Mouse (Mus musculus): ENCODE data around the gene Dgkb. TPM values are rescaled to one million over a fixed set of nuclear protein-coding genes. Genes with fewer than 3 reads are reported as not detected.

Gene Dgkb
- polyA plus RNA-seq, 1 experiment from 2014 or later: 4.8 TPM

DNA sequence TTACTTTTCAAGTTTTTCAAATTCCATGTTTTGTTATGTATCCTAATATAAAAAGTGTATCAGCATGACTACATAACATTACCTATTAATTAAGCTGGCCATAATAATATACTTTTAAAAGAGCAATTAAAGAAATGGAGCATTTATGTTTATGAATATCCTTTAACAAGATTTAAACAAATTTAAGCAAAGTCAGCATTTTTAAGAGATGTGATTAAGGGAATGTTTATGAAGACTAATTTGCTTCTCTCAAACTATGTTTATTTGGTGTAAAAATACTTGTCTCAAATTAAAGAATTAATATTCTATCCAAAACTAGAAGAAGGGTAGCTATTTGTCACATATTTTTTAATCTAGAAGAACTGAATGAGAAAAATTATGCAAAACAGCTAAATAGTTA is 492.4 kb downstream of the Dgkb start:
- ATAC-seq: no peak
- no peak overlapping the region for H3K9ac ChIP-seq
- H3K36me3 ChIP-seq (ENCODE audit: poor library complexity, severe bottlenecking): no peaks in the 10 kb centered on the region
- H3K4me2 ChIP-seq: no peak overlapping the region
- no peak overlapping the region for H3K27ac ChIP-seq
- H3K4me1 ChIP-seq: 0 out of 2 replicates have a peak, but pooled peaks cover under 1% of the 10 kb centered on the region
- no peaks in the 10 kb centered on the region for H3K9me3 ChIP-seq (replicated peaks)
- no peak overlapping the region for H3K4me3 ChIP-seq
- H3K27me3 ChIP-seq: no peaks in the 10 kb centered on the region

DNA sequence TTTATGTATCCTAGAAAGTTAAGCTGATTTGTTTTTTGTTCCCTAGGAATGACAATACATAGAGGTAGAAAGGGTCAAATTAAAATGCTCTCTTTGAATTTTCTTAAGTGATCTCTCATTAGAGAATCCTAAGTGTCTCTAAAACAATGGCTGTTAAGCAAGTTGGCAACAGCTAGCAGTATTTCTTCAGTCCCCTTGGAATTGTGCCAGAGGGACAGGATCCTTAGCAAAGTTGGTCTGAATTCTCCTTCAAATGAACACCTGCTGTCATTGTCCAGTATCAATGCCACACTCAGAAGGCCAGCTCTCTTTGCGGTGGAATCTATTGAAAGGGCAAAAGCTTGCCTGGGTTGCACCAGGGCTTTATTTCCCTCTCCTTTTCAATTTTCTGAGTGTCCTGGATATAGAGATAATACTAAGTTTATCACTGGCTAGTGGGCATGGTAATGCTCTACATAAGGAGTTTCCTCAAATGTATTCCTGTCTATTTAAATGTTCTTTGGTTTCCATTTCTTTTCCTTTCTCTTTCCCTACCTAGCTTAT is 510.3 kb downstream of the Dgkb start:
- no peaks in the 10 kb centered on the region for H3K27me3 ChIP-seq
- H3K4me2 ChIP-seq: no peak overlapping the region
- H3K9me3 ChIP-seq (replicated peaks): no peaks in the 10 kb centered on the region
- no peak overlapping the region for H3K27ac ChIP-seq
- 6% methylated on average over 1 of the region's 1 CpGs for WGBS
- H3K9ac ChIP-seq: no peak overlapping the region
- peak; percentile 63 for ATAC-seq
- peaks cover 9% of the 10 kb centered on the region for H3K4me1 ChIP-seq
- H3K36me3 ChIP-seq (ENCODE audit: poor library complexity, severe bottlenecking): no peaks in the 10 kb centered on the region
- no peak overlapping the region for H3K4me3 ChIP-seq

DNA sequence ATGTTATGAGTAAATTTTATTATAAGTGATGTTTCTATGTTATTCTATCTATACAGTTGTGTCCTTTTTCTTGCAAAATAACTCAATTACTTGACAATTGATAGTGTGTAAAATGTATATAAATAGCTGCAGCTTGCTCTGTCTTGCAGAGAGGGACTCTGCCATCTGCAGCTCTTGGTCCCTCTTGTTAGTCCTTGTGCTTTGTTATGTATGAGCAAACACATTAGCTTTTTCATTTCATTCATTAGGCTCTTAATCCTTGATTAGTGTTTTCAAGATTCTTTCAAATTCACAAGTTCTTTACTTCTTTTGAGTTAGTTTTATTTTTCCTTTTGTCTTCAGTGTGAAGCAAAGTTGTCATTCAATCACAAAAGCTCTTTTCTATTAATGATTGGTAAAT is 511.3 kb downstream of the Dgkb start:
- Histone ChIP-seq H3K27me3 (no peaks in the 10 kb centered on the region), H3K4me3 (no peak overlapping the region), H3K9me3 (replicated peaks) (no peaks in the 10 kb centered on the region), H3K27ac (no peak overlapping the region), H3K36me3 (ENCODE audit: poor library complexity, severe bottlenecking) (no peaks in the 10 kb centered on the region), H3K4me2 (no peak overlapping the region), H3K9ac (no peak overlapping the region), H3K4me1 (peaks cover 9% of the 10 kb centered on the region)
- ATAC-seq: peak; percentile 86; the same call in 1 of the 2 replicates

GRCm38 (mm10) chr12:38342657-38343056 is 525.1 kb downstream of the Dgkb start:
- H3K9ac ChIP-seq: no peak overlapping the region
- no peaks in the 10 kb centered on the region for H3K9me3 ChIP-seq (replicated peaks)
- H3K36me3 ChIP-seq (ENCODE audit: poor library complexity, severe bottlenecking): no peaks in the 10 kb centered on the region
- WGBS: 1% methylated on average over 6 of the region's 6 CpGs
- H3K4me2 ChIP-seq: no peak overlapping the region
- peak; percentile 96 for ATAC-seq
- H3K27me3 ChIP-seq: no peaks in the 10 kb centered on the region
- peaks cover 7% of the 10 kb centered on the region; the same call in 1 of the 2 replicates for H3K4me1 ChIP-seq
- H3K27ac ChIP-seq: no peak overlapping the region
- H3K4me3 ChIP-seq: no peak overlapping the region

- no peak overlapping the region for H3K9ac ChIP-seq
- no peak overlapping the region for H3K27ac ChIP-seq
- WGBS: 89% methylated on average over 3 of the region's 3 CpGs
- H3K4me2 ChIP-seq: no peak overlapping the region
- H3K4me1 ChIP-seq: no peaks in the 10 kb centered on the region
- no peak for ATAC-seq
- no peak overlapping the region for H3K4me3 ChIP-seq
- H3K36me3 ChIP-seq (ENCODE audit: poor library complexity, severe bottlenecking): no peaks in the 10 kb centered on the region
- H3K9me3 ChIP-seq (replicated peaks): no peaks in the 10 kb centered on the region
- H3K27me3 ChIP-seq: no peaks in the 10 kb centered on the region
Measured at GRCm38 (mm10) chr12:38352481-38352880, 535.0 kb downstream of the Dgkb start.

DNA sequence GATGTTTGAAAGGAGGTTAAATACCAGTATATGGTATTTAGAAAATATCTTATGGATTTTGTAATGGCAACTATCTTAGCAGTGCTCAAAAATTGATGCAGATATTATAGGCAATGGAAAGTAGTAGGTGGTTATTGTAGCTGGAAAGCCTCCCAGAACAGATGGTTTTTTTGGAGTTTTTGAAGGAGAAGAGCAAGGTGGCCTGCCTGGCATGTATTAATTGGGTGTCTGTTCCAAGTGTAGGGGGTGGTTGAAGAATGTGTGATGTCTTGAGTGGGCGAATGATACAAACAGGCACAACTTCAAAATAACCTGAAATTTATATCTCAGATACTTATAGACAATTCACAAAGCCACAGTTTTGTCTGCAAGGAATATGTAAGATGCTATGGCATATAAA is 538.9 kb downstream of the Dgkb start:
- Histone ChIP-seq H3K36me3 (ENCODE audit: poor library complexity, severe bottlenecking) (no peaks in the 10 kb centered on the region), H3K27ac (no peak overlapping the region), H3K4me3 (no peak overlapping the region), H3K9ac (no peak overlapping the region), H3K4me2 (no peak overlapping the region), H3K4me1 (no peaks in the 10 kb centered on the region), H3K9me3 (replicated peaks) (no peaks in the 10 kb centered on the region), H3K27me3 (no peaks in the 10 kb centered on the region)
- ATAC-seq: no peak
- 90% methylated on average over 1 of the region's 1 CpGs for WGBS

DNA sequence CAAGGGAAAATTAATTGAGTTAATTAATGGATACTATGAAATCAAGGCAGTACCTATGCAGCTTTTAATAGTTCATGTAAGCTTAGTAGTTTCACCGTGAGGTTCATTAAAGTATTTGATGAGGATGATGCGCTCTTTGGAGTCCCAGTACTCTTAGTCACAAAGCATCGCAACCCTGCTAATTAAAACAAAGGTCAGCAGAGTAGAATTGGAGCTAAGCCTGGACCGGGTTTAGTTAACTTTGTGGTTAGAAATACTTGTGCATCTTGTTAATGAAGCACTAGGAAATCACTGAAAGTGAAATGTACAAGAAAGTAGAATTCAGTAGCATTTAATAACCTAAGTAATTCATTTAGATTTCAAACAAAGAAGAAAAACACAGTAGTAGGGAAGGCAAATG is 544.0 kb downstream of the Dgkb start:
- Histone ChIP-seq H3K4me3 (no peak overlapping the region), H3K27me3 (no peaks in the 10 kb centered on the region), H3K4me2 (no peak overlapping the region), H3K27ac (no peak overlapping the region), H3K9me3 (replicated peaks) (no peaks in the 10 kb centered on the region), H3K9ac (no peak overlapping the region), H3K4me1 (no peaks in the 10 kb centered on the region), H3K36me3 (ENCODE audit: poor library complexity, severe bottlenecking) (no peaks in the 10 kb centered on the region)
- no peak for ATAC-seq
- WGBS: 44% methylated on average over 4 of the region's 4 CpGs

GRCm38 (mm10) chr12:38371597-38371996 is 554.1 kb downstream of the Dgkb start:
- Histone ChIP-seq H3K27me3 (no peaks in the 10 kb centered on the region), H3K36me3 (ENCODE audit: poor library complexity, severe bottlenecking) (no peaks in the 10 kb centered on the region), H3K4me3 (no peak overlapping the region), H3K9ac (no peak overlapping the region), H3K27ac (no peak overlapping the region), H3K4me1 (peaks cover 4% of the 10 kb centered on the region; the same call in 1 of the 2 replicates), H3K9me3 (replicated peaks) (no peaks in the 10 kb centered on the region), H3K4me2 (no peak overlapping the region)
- 44% methylated on average over 2 of the region's 2 CpGs for WGBS
- peak; percentile 78; the same call in 1 of the 2 replicates for ATAC-seq

DNA sequence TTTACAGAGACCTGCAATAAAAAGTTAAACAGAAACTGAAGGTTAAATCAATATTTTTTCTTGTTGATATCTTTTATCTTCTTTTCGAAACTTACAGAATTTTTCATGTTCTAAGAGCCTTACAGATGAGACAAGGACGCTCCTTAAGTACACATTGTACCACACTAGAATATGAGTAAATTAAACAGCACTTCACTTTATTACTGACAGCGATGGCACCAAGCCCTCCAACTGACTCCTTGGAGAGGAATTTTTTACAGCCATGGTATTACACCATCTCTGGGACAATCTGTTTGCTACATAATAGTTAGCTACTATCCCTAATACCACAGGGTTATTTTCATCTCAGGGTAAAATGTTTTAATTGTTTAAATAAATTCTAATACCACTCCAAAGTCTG is 556.6 kb downstream of the Dgkb start:
- H3K4me1 ChIP-seq: peaks cover 4% of the 10 kb centered on the region; the same call in 1 of the 2 replicates
- no peaks in the 10 kb centered on the region for H3K36me3 ChIP-seq (ENCODE audit: poor library complexity, severe bottlenecking)
- H3K4me2 ChIP-seq: no peak overlapping the region
- ATAC-seq: no peak
- H3K27me3 ChIP-seq: no peaks in the 10 kb centered on the region
- H3K4me3 ChIP-seq: no peak overlapping the region
- WGBS: 93% methylated on average over 3 of the region's 3 CpGs
- no peak overlapping the region for H3K9ac ChIP-seq
- H3K9me3 ChIP-seq (replicated peaks): no peaks in the 10 kb centered on the region
- H3K27ac ChIP-seq: no peak overlapping the region

DNA sequence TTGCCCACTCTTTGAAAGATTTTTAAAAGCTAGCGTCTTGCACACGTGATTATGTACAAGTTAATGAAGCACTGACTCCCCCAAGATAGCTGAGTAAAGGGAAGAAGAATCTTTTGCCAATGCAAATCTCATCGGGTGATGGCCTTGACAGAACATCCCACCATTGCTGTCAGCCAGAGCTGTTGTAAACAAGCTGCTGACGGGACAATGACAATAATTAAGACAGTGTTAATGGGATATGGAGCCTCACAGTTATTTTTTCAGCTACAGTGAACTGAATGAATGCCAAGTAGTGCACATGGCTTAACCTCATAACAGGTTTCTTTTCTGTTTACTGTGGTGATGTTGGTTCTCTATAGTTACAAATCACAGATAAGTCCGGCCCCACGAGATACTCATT is 568.4 kb downstream of the Dgkb start:
- Histone ChIP-seq H3K9ac (no peak overlapping the region), H3K27me3 (no peaks in the 10 kb centered on the region), H3K4me1 (peaks cover 8% of the 10 kb centered on the region), H3K4me2 (no peak overlapping the region), H3K36me3 (ENCODE audit: poor library complexity, severe bottlenecking) (no peaks in the 10 kb centered on the region), H3K4me3 (no peak overlapping the region), H3K27ac (no peak overlapping the region), H3K9me3 (replicated peaks) (no peaks in the 10 kb centered on the region)
- peak; percentile 85 for ATAC-seq
- 44% methylated on average over 6 of the region's 6 CpGs for WGBS

DNA sequence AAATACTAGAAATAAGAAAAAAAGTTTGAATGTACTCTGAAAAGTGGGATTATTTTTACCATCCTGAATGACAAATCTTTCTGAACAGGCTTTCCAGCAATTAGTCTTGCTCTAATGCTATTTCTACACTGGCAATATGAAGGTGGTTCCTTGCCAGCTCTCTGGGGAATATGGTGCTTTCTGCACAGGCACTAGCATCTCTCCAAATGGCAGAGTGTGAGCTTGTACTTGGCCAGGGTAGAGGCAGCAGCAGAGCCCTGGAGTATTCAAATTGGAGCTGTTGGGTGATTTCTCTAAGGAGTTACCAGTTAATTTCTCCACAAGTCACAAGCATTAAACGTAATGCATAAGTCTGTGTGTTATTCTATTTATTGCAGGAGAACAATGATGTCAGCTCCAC is 569.5 kb downstream of the Dgkb start:
- ATAC-seq: peak; percentile 74; the same call in 1 of the 2 replicates
- Histone ChIP-seq H3K36me3 (ENCODE audit: poor library complexity, severe bottlenecking) (no peaks in the 10 kb centered on the region), H3K4me3 (no peak overlapping the region), H3K4me1 (peaks cover 8% of the 10 kb centered on the region), H3K27me3 (no peaks in the 10 kb centered on the region), H3K9me3 (replicated peaks) (no peaks in the 10 kb centered on the region), H3K4me2 (no peak overlapping the region), H3K27ac (no peak overlapping the region), H3K9ac (no peak overlapping the region)
- 56% methylated on average over 1 of the region's 1 CpGs for WGBS

DNA sequence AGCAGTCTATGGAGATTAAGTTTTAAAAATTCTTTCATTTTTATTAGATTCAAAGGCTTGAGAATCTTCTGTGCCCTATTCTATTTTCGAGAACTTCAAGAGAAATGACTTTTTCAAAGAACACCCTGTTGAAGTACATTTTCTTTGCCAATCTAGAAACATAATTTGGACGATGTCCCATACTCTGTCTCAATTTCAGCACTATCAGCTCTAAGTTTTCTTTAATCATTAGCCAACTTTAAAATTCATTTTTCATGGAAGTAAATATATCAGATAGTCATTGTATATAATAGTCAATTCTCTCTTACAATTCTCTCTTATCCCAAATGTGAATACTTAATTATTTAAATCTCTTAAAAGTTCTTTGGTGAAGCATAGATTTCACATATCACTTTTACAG is 570.1 kb downstream of the Dgkb start:
- H3K27ac ChIP-seq: no peak overlapping the region
- no peaks in the 10 kb centered on the region for H3K36me3 ChIP-seq (ENCODE audit: poor library complexity, severe bottlenecking)
- 91% methylated on average over 2 of the region's 2 CpGs for WGBS
- H3K9me3 ChIP-seq (replicated peaks): no peaks in the 10 kb centered on the region
- no peak for ATAC-seq
- peaks cover 8% of the 10 kb centered on the region for H3K4me1 ChIP-seq
- no peaks in the 10 kb centered on the region for H3K27me3 ChIP-seq
- no peak overlapping the region for H3K9ac ChIP-seq
- H3K4me3 ChIP-seq: no peak overlapping the region
- H3K4me2 ChIP-seq: no peak overlapping the region

DNA sequence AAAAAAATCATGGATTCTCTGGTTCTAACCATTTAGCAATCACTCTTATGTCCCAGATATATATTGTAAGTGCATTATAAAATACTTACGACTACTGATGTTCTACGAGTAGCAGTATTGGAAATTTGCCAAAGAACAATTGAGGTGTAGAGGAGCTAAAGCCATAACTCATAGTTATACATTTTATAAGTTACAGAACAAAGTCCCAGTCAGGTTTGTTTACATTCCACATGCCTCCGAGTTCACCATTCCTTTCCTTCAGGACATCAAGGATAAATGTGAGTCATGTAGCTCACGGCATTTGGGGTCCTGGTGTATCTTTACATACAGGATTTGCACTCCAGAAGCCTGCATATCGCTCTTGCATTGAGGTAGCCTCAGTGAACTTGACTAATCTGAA is 570.7 kb downstream of the Dgkb start:
- 90% methylated on average over 5 of the region's 5 CpGs for WGBS
- H3K36me3 ChIP-seq (ENCODE audit: poor library complexity, severe bottlenecking): no peaks in the 10 kb centered on the region
- H3K9ac ChIP-seq: no peak overlapping the region
- no peaks in the 10 kb centered on the region for H3K27me3 ChIP-seq
- peaks cover 8% of the 10 kb centered on the region for H3K4me1 ChIP-seq
- no peaks in the 10 kb centered on the region for H3K9me3 ChIP-seq (replicated peaks)
- H3K4me3 ChIP-seq: no peak overlapping the region
- H3K4me2 ChIP-seq: no peak overlapping the region
- ATAC-seq: no peak
- H3K27ac ChIP-seq: no peak overlapping the region

All from forebrain, embryonic 13.5 days (tissue).